22 mouse cellular contexts compared by ENCODE assay signal in genomic region chr11:98547308-98547693, GRCm38 (mm10). TPM values are rescaled to one million over a fixed set of nuclear protein-coding genes. Genes with fewer than 3 reads are reported as not detected.
"Had no signal": no experiment of that assay in that cellular context is flagged by ENCODE, and none has a peak within 500 bp of the region (broad histone marks: within the 10 kb centered on the region; RNA-seq: fewer than 3 reads in every experiment).

No protein-coding gene starts in this region.

- H3K36me3 ChIP-seq: lung, embryonic 15.5 days; midbrain, embryonic 13.5 days; midbrain, embryonic 15.5 days; neural tube, embryonic 12.5 days; stomach, embryonic 15.5 days had no signal

- H3K4me3 ChIP-seq: lung, embryonic 15.5 days; megakaryocyte, embryonic 14.5 days; midbrain, embryonic 13.5 days; midbrain, embryonic 15.5 days; neural tube, embryonic 12.5 days; stomach, embryonic 15.5 days had no signal

- H3K4me2 ChIP-seq: lung, embryonic 15.5 days; midbrain, embryonic 11.5 days; midbrain, embryonic 13.5 days; midbrain, embryonic 15.5 days; neural tube, embryonic 12.5 days; stomach, embryonic 15.5 days had no signal

- H3K9me3 ChIP-seq: lung, embryonic 15.5 days; megakaryocyte, embryonic 14.5 days; midbrain, embryonic 13.5 days; midbrain, embryonic 15.5 days; neural tube, embryonic 12.5 days; stomach, embryonic 15.5 days had no signal

- ATAC-seq: lung, postnatal 0 days; midbrain, embryonic 13.5 days; midbrain, embryonic 15.5 days had no signal

- DNase-seq: lung, adult 2 months; lung, postnatal 14 days; right cerebral cortex, postnatal 25 days; right cerebral cortex, postnatal 4 days; thymus, postnatal 36 days had no signal

- H3K9ac ChIP-seq: liver, embryonic 14.5 days; lung, embryonic 15.5 days; midbrain, embryonic 13.5 days; midbrain, embryonic 15.5 days; neural tube, embryonic 12.5 days; stomach, embryonic 15.5 days had no signal

- H3K27ac ChIP-seq: liver, embryonic 14.5 days; lung, embryonic 15.5 days; macrophage; midbrain, embryonic 13.5 days; midbrain, embryonic 15.5 days; neural tube, embryonic 12.5 days; stomach, embryonic 15.5 days; stomach, postnatal 0 days had no signal

RNA-seq across cellular contexts. Expression of gene Zpbp2, which starts 3.6 kb away (rescaled TPM):
- polyA plus RNA-seq: macrophage; neural tube, embryonic 12.5 days; neural tube, embryonic 14.5 days; small intestine, adult 2 months had no signal

RNA-seq across cellular contexts. Expression of gene Lrrc3c, which starts 50.8 kb away (rescaled TPM):
- polyA plus RNA-seq: liver, embryonic 14.5 days; liver, embryonic 16.5 days; lung, adult 2 months; lung, embryonic 15.5 days; lung, postnatal 0 days; macrophage; midbrain, embryonic 11.5 days; midbrain, embryonic 13.5 days; midbrain, embryonic 15.5 days; midbrain, postnatal 0 days; neural tube, embryonic 12.5 days; neural tube, embryonic 14.5 days; small intestine, adult 2 months; stomach, embryonic 15.5 days; stomach, postnatal 0 days; testis, adult 2 months; thymus, postnatal 0 days had no signal
